Mouse (Mus musculus) brain, embryonic 18.5 days (tissue): ENCODE results near the gene Dcst1.

ENCODE experiments used
- DNase-seq: peaks from one replicate; pipeline ENCODE4 v3.0.0-alpha.2; 2012; ENCODE audit warnings: low read depth, low spot score

Dcst1 gene

DNA sequence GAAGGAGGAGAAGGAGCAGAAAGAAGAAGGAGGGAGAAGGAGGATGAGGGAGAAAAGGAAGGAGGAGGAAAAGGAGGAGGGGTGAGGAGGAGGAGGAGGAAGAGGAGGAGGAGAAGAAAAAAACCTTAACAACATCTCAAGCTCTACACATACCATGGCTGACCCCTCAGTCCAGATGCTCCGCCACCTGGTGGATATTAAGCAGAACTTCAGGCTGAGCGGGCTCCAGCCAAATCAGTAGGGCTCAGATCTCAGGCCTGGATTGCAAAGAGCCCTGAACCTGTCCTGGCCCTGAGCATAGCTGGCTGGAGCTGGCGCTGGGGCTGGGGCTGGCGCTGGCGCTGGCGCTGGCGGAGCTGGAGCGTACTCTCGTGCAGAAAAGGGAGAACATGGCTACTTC lies 57.0 kb downstream of the Dcst1 start:
- no peak for DNase-seq

- DNase-seq, result no peak
These were observed 59.3 kb downstream of the Dcst1 start for GRCm38 (mm10) chr3:89305551-89306325.

DNA sequence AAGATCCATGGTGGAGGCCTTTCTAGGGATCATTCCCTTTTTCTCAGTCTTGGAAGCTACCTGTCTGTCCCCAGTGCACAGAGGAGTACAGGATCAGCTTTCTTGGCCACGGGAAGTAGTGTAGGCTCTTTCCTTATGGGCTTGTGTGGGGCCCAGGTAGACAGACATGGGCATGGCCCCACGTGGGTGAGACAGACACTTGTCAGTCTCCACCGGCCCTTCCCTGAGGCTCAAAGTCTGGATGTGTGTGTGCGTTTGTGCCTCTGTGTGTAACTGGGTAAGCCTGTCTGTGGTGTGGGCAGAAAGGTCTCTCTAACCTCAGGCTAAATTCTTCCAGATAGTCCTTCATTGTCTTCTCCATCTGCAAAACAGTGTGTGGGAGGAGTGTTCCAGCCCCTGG lies 59.9 kb downstream of the Dcst1 start:
- no peak for DNase-seq

DNA sequence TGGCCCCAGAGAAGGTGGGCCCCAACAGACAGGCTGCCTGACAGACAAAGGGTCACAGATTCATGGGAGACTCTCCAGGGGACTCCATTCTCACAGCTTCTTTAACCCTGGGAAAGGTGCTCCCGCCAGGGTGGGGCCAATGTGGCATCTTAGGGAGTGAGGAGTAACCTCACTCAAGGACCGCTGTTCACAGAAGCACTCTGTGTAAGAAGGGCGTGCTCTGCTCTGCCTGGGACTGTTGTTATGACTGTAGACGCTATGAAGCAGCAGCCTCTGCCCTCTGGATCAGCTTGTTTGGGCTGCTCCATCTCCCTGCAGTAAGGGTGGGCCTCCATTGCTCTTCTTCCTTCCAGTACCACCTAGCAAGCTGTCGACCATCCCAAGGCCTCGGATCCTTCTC lies 60.6 kb downstream of the Dcst1 start:
- no peak for DNase-seq

DNA sequence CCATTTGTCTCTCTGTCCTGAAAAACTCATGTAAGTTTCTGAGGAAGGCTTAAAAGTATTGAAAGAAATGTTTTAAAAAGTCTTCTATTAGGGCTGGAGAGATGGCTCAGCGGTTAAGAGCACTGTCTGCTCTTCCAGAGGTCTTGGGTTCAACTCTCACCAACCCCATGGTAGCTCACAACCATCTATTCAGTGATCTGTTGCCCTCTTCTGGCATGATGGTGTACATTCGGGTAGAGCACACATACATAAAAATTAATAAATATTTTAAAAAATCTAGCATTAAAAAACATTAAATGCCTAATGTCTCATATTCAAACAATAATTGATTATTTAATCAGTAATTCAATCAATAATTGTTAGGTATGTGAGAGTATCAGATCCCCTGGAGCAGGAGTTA lies 64.5 kb downstream of the Dcst1 start:
- no peak for DNase-seq
